Mouse (Mus musculus) kidney, postnatal 0 days (tissue): Measurements from ENCODE around the gene Ppp1r9a. TPM values are rescaled to one million over a fixed set of nuclear protein-coding genes. Genes with fewer than 3 reads are reported as not detected.

Source experiments
- ATAC-seq: fragments of 200-750 bp; cut with Nextera tagmentation; replicated peaks from 2 replicates; pipeline ENCODE4 v1.8.0; 2017; ENCODE audit warnings: low read depth, moderate number of reproducible peaks, moderate TSS enrichment, moderate library complexity; ENCODE audit not compliant: low FRiP score
- DNase-seq: peaks from one replicate; pipeline ENCODE4 v3.0.0-alpha.2; 2016; ENCODE audit warnings: low spot score
- H3K27ac ChIP-seq: fragments of 300-500 bp; sonication (generic); 2 replicates; pipeline ENCODE4 v1.5.1; 2014; ENCODE audit warnings: mild to moderate bottlenecking
- H3K27me3 ChIP-seq: fragments of 300-500 bp; sonication (generic); 2 replicates; pipeline ENCODE4 v1.6.1; 2014; ENCODE audit warnings: low read length, mixed read lengths; ENCODE audit not compliant: insufficient read depth
- H3K36me3 ChIP-seq: fragments of 300-500 bp; sonication (generic); 2 replicates; pipeline ENCODE4 v1.6.1; 2014; ENCODE audit warnings: low read length, mixed read lengths; ENCODE audit not compliant: insufficient read depth
- H3K4me1 ChIP-seq: fragments of 300-500 bp; sonication (generic); replicated peaks from 2 replicates; pipeline ENCODE4 v1.6.1; 2014; ENCODE audit warnings: antibody characterized with exemption, low read length, mixed read lengths; ENCODE audit not compliant: insufficient read depth
- H3K4me2 ChIP-seq: fragments of 300-500 bp; sonication (generic); 2 replicates; pipeline ENCODE4 v1.6.1; 2014; ENCODE audit warnings: mild to moderate bottlenecking, low read length, moderate library complexity, mixed read lengths
- H3K4me3 ChIP-seq: fragments of 300-500 bp; sonication (generic); replicated peaks from 2 replicates; pipeline ENCODE4 v1.5.1; 2014; ENCODE audit warnings: low read depth, low read length
- H3K9ac ChIP-seq: fragments of 300-500 bp; sonication (generic); 2 replicates; pipeline ENCODE4 v1.6.1; 2014; ENCODE audit warnings: low read depth, low read length
- H3K9me3 ChIP-seq: fragments of 300-500 bp; sonication (generic); replicated peaks from 2 replicates; pipeline ENCODE4 v1.6.1; 2016; ENCODE audit warnings: low read length, inconsistent platforms, mixed read lengths
- CTCF ChIP-seq: IDR thresholded peaks from 2 replicates; pipeline ENCODE4 v1.5.1; 2016; ENCODE audit warnings: antibody characterized with exemption, low read depth, mild to moderate bottlenecking, moderate library complexity
- WGBS: fragments of 180-500 bp; shearing (Covaris S2); extraction: QIAGEN DNeasy Blood & Tissue Kit; methylation state at CpG from one replicate; pipeline ENCODE4 v1.1.7; 2014; 5-methylcytosine and 5-hydroxymethylcytosine counted together
- polyA plus RNA-seq: library from polyadenylated mRNA; unstranded; fragments of >200 nt; fragmentation: Nextera tagmentation; extraction: Ambion mirVana; gene quantifications from 2 replicates; pipeline ENCODE4 v1.2.1, GENCODE M21; 2015

The Ppp1r9a gene
- polyA plus RNA-seq, 1 experiment from 2014 or later, result 8.2 TPM

- Histone ChIP-seq H3K9ac (no peak overlapping the region), H3K4me3 (no peak overlapping the region), H3K36me3 (no peaks in the 10 kb centered on the region), H3K27ac (no peak overlapping the region), H3K4me1 (no peaks in the 10 kb centered on the region), H3K4me2 (no peak overlapping the region), H3K27me3 (no peaks in the 10 kb centered on the region), H3K9me3 (no peaks in the 10 kb centered on the region)
- TF ChIP-seq CTCF, result no peak
- WGBS, result 54% methylated on average over 14 of the region's 14 CpGs
- ATAC-seq (no peak), DNase-seq (no peak)
These were observed 23.4 kb downstream of the Ppp1r9a start for GRCm38 (mm10) chr6:4925966-4926687.

GRCm38 (mm10) chr6:4930321-4930720 lies 27.6 kb downstream of the Ppp1r9a start:
- DNase-seq, result no peak
- H3K27me3 ChIP-seq, result no peaks in the 10 kb centered on the region
- H3K36me3 ChIP-seq, result no peaks in the 10 kb centered on the region
- TF ChIP-seq CTCF, result no peak
- WGBS, result 91% methylated on average over 3 of the region's 3 CpGs
- H3K4me3 ChIP-seq, result no peak overlapping the region
- H3K4me2 ChIP-seq, result no peak overlapping the region
- no peaks in the 10 kb centered on the region for H3K4me1 ChIP-seq
- ATAC-seq, result no peak
- no peak overlapping the region for H3K27ac ChIP-seq
- no peaks in the 10 kb centered on the region for H3K9me3 ChIP-seq
- H3K9ac ChIP-seq, result no peak overlapping the region

GRCm38 (mm10) chr6:4938901-4939300 lies 36.2 kb downstream of the Ppp1r9a start:
- no peak for TF ChIP-seq CTCF
- Histone ChIP-seq H3K4me3 (no peak overlapping the region), H3K36me3 (no peaks in the 10 kb centered on the region), H3K9me3 (no peaks in the 10 kb centered on the region), H3K27ac (no peak overlapping the region), H3K4me2 (no peak overlapping the region), H3K27me3 (no peaks in the 10 kb centered on the region), H3K4me1 (peaks cover 5% of the 10 kb centered on the region; the same call in 1 of the 2 replicates), H3K9ac (no peak overlapping the region)
- WGBS, result 48% methylated on average over 3 of the region's 3 CpGs
- ATAC-seq, result no peak
- peak; percentile 54 for DNase-seq

GRCm38 (mm10) chr6:4940086-4940485 lies 37.4 kb downstream of the Ppp1r9a start:
- DNase-seq, result no peak
- Histone ChIP-seq H3K27me3 (no peaks in the 10 kb centered on the region), H3K9ac (no peak overlapping the region), H3K27ac (no peak overlapping the region), H3K9me3 (no peaks in the 10 kb centered on the region), H3K36me3 (no peaks in the 10 kb centered on the region), H3K4me2 (no peak overlapping the region), H3K4me3 (no peak overlapping the region), H3K4me1 (peaks cover 5% of the 10 kb centered on the region; the same call in 1 of the 2 replicates)
- no peak for TF ChIP-seq CTCF
- ATAC-seq, result no peak
- 47% methylated on average over 6 of the region's 6 CpGs for WGBS

- Histone ChIP-seq H3K9ac (no peak overlapping the region), H3K4me1 (peaks cover 5% of the 10 kb centered on the region; the same call in 1 of the 2 replicates), H3K9me3 (no peaks in the 10 kb centered on the region), H3K36me3 (no peaks in the 10 kb centered on the region), H3K4me3 (no peak overlapping the region), H3K4me2 (no peak overlapping the region), H3K27me3 (no peaks in the 10 kb centered on the region), H3K27ac (no peak overlapping the region)
- TF ChIP-seq CTCF, result no peak
- ATAC-seq (no peak), DNase-seq (no peak)
- 93% methylated on average over 9 of the region's 9 CpGs for WGBS
These were observed 37.9 kb downstream of the Ppp1r9a start for GRCm38 (mm10) chr6:4940639-4941038.

GRCm38 (mm10) chr6:4943821-4944220 lies 41.1 kb downstream of the Ppp1r9a start:
- Histone ChIP-seq H3K36me3 (no peaks in the 10 kb centered on the region), H3K4me2 (no peak overlapping the region), H3K27ac (no peak overlapping the region), H3K9me3 (no peaks in the 10 kb centered on the region), H3K4me3 (no peak overlapping the region), H3K27me3 (no peaks in the 10 kb centered on the region), H3K9ac (no peak overlapping the region), H3K4me1 (peaks cover 3% of the 10 kb centered on the region; the same call in 1 of the 2 replicates)
- ATAC-seq, result no peak
- 70% methylated on average over 2 of the region's 2 CpGs for WGBS
- no peak for DNase-seq
- TF ChIP-seq CTCF, result no peak

- Histone ChIP-seq H3K27ac (no peak overlapping the region), H3K9ac (no peak overlapping the region), H3K36me3 (no peaks in the 10 kb centered on the region), H3K27me3 (no peaks in the 10 kb centered on the region), H3K9me3 (no peaks in the 10 kb centered on the region), H3K4me3 (no peak overlapping the region), H3K4me1 (0 out of 2 replicates have a peak, but pooled peaks cover 4% of the 10 kb centered on the region), H3K4me2 (no peak overlapping the region)
- no peak for ATAC-seq
- WGBS, result 78% methylated on average over 4 of the region's 4 CpGs
- DNase-seq, result no peak
- TF ChIP-seq CTCF, result no peak
These were observed 45.3 kb downstream of the Ppp1r9a start for GRCm38 (mm10) chr6:4948056-4948455.
